Mouse (Mus musculus) urinary bladder, adult 18-20 months (tissue): ENCODE measurements at regions not wholly inside any gene's neighbourhood (a gene's known extent, or its start where the extent isn't known, plus 50 kb on each side); places are given as distances from the start of the nearest gene placed in this dataset.
A peak's percentile ranks its signal among the peaks of the same experiment; 100 is the strongest.
"Not testable (repeated sequence)": the region's sequence is repeated elsewhere in the genome, so short reads cannot be mapped to it uniquely, and the experiment has no call there.

ENCODE experiments used
- DNase-seq, 2 experiments: peaks; one replicate each; pipeline ENCODE4 v3.0.0; 2022; ENCODE audit warnings: low spot score in 2 of 2, mixed read lengths in 2 of 2

- DNase-seq: not testable (repeated sequence)
Measured at GRCm38 (mm10) chr13:13888847-13889246, 65.4 kb upstream of the B3galnt2 start.

DNA sequence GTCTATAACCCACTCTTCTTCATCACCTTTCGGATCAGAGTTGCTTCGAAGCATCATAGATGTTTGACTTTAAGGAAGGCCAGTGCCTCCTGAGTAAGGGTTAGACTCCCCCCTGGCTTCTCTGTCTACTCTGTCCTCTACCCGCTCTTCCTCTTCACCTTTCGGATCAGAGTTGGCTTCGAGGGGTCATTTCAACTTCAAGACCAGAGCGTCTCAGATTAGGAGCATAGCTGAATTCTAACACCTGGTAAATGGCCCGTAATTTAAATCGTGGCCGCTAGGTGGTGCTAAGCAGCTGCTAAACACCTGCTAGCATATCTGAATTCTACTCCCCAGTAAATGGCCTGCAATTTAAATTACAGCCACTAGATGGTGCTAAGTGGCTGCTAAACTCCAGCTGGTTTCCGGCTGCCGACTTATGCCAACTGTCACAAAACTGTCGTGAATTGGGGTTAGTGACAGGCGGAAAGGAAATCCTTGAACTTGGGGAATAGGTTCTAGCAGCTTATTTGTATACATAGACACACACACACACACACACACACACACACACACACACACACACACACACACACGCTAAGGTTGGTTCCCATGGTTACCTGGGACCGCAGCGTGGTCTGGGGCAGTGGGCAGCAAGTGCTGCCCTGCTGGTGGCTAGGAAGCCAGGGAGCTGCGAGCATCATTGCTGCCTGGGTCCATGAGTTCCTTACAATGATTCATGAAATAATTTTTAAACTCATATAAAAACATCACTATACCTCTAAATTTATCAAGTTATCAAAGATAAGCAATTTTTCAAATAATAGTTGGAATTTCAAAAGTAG is 64.8 kb upstream of the B3galnt2 start:
- peak; percentile 85 to 92 for DNase-seq

DNA sequence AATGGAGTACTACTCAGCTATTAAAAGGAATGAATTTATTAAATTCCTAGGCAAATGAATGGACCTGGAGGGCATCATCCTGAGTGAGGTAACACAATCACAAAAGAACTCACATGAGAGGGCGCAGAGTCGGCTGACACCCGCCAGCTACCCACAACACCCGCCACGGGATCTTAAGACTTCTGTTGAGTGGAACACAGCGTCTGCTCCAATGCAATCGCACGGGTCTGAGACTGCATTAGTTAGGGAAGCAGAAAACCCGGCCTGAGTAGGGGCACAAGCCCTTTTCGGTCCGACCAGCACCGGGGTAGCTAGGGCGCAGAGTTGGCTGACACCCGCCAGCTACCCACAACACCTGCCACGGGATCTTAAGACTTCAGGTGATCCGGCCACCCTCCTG is 52.1 kb upstream of the B3galnt2 start:
- DNase-seq: not testable (repeated sequence)
